Mouse (Mus musculus) lung, postnatal 0 days (tissue): ENCODE results near the gene Cyren. TPM values are rescaled to one million over a fixed set of nuclear protein-coding genes. Genes with fewer than 3 reads are reported as not detected.
A peak's percentile ranks its signal among the peaks of the same experiment; 100 is the strongest.

Experiments used
- ATAC-seq: fragments of 200-750 bp; cut with Nextera tagmentation; 2 replicates; pipeline ENCODE4 v1.8.0; 2017; ENCODE audit warnings: moderate library complexity
- DNase-seq: peaks from one replicate; pipeline ENCODE4 v3.0.0-alpha.2; 2016; ENCODE audit warnings: low spot score
- H3K27ac ChIP-seq: fragments of 300-500 bp; sonication (generic); 2 replicates; pipeline ENCODE4 v1.5.1; 2014; ENCODE audit warnings: antibody characterized with exemption, mild to moderate bottlenecking, low read length, mixed read lengths
- H3K27me3 ChIP-seq: fragments of 300-500 bp; sonication (generic); replicated peaks from 2 replicates; pipeline ENCODE4 v1.6.1; 2014; ENCODE audit warnings: low read length, mixed read lengths; ENCODE audit not compliant: insufficient read depth
- H3K36me3 ChIP-seq: fragments of 300-500 bp; sonication (generic); 2 replicates; pipeline ENCODE4 v1.6.1; 2014; ENCODE audit warnings: low read length, mixed read lengths; ENCODE audit not compliant: insufficient read depth
- H3K4me1 ChIP-seq: fragments of 300-500 bp; sonication (generic); 2 replicates; pipeline ENCODE4 v1.6.1; 2014; ENCODE audit warnings: antibody characterized with exemption, low read depth, low read length, mixed read lengths; ENCODE audit not compliant: insufficient read depth
- H3K4me2 ChIP-seq: fragments of 300-500 bp; sonication (generic); replicated peaks from 2 replicates; pipeline ENCODE4 v1.6.1; 2014; ENCODE audit warnings: low read depth, mild to moderate bottlenecking, low read length, moderate library complexity, mixed read lengths
- H3K4me3 ChIP-seq: fragments of 300-500 bp; sonication (generic); 2 replicates; pipeline ENCODE4 v1.5.1; 2014; ENCODE audit warnings: low read depth, low read length
- H3K9ac ChIP-seq: fragments of 300-500 bp; sonication (generic); replicated peaks from 2 replicates; pipeline ENCODE4 v1.6.1; 2014; ENCODE audit warnings: low read depth, mild to moderate bottlenecking
- H3K9me3 ChIP-seq: fragments of 300-500 bp; sonication (generic); 2 replicates; pipeline ENCODE4 v1.6.1; 2016; ENCODE audit warnings: low read length, mixed read lengths
- CTCF ChIP-seq: IDR thresholded peaks from 2 replicates; pipeline ENCODE4 v1.5.1; 2016; ENCODE audit warnings: antibody characterized with exemption, mild to moderate bottlenecking
- EP300 ChIP-seq: IDR thresholded peaks from 2 replicates; pipeline ENCODE4 v1.6.1; 2016; ENCODE audit warnings: antibody characterized with exemption, mild to moderate bottlenecking, control low read depth
- WGBS: fragments of 180-500 bp; shearing (Covaris S2); extraction: QIAGEN DNeasy Blood & Tissue Kit; methylation state at CpG from one replicate; pipeline ENCODE4 v1.1.7; 2014; 5-methylcytosine and 5-hydroxymethylcytosine counted together
- polyA plus RNA-seq: library from polyadenylated mRNA; unstranded; fragments of >200 nt; fragmentation: Nextera tagmentation; extraction: Ambion mirVana; gene quantifications from 2 replicates; pipeline ENCODE4 v1.2.1, GENCODE M21; 2015

The Cyren gene
- 12.6 and 13.8 TPM in 2 replicates for polyA plus RNA-seq

DNA sequence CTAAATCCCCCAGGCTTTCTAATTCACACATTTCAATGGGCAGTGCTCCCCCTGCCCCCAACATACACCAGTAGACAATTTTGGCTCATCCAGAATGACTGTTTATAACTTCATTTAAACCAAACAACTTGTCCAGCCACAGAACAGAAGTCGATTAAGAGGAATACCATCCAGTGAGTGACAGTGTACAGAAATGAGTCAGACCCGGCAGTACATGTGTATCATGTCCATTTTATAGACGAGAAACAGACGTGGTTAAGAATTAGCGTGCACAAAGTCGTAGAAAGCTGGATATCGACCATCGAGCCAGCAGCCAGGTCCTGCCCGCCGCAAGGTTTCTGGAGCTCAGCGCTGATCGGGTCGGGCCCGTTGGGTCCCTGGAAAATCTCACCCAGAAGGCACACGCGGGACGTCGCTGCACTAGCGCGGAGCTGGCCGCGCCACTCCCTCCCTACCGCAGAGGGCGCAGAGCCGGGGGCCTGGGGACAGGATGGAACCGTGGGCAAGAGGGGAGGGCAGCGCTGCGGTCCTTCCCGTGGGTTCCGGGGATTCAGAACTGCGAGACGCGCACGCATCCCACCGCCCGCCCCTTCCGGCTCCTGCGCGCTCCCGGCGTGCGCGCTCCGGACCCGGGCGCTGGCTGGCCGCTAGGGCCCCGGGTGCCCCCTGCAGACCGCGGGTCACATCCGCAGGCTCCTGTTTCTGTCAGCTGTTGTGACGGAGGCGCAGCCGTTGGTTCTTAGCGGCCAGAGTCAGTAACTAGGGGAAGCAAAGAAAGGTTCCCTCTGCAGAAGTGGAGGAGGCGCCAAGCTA, at the start of gene Cyren:
Gene Cyren (minus strand): TSS at position 552 of the 813 bp plus-strand sequence.
- peaks cover 12% of the 10 kb centered on the region; the same call in 1 of the 2 replicates for H3K4me1 ChIP-seq
- DNase-seq (peak; percentile 97), ATAC-seq (peak; percentile 94)
- 2% methylated on average over 40 of the region's 56 CpGs for WGBS
- no peaks in the 10 kb centered on the region for H3K9me3 ChIP-seq
- H3K4me3 ChIP-seq: peak within 1 kb of the TSS; percentile 62
- H3K9ac ChIP-seq: peak within 1 kb of the TSS; percentile 73
- peak within 1 kb of the TSS; percentile 68 for H3K4me2 ChIP-seq
- no peaks in the 10 kb centered on the region for H3K27me3 ChIP-seq
- H3K36me3 ChIP-seq: peaks cover 3% of the 10 kb centered on the region; the same call in 1 of the 2 replicates
- no peak for TF ChIP-seq EP300
- TF ChIP-seq CTCF: peak; percentile 75
- peak within 1 kb of the TSS; percentile 95 for H3K27ac ChIP-seq

DNA sequence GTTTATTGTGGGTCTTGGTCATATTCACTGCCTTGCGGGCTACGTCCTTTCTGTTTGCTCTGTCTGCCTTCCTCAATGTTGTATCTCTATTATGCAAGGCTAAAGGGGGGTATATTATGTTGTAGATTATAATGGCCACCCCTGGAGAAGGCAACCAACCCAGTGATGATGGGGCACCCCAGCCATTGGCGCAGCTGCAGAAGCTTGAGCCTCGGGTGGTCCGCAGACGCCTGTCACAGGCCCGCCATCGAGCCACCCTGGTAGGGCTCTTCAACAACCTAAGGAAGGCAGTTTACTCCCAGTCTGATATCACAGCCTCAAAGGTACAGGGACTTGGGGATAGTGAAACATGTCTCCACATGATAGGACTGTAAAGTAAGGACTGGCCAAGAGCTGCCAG, 49.7 kb upstream of the Cyren start:
- WGBS: 91% methylated on average over 8 of the region's 8 CpGs

DNA sequence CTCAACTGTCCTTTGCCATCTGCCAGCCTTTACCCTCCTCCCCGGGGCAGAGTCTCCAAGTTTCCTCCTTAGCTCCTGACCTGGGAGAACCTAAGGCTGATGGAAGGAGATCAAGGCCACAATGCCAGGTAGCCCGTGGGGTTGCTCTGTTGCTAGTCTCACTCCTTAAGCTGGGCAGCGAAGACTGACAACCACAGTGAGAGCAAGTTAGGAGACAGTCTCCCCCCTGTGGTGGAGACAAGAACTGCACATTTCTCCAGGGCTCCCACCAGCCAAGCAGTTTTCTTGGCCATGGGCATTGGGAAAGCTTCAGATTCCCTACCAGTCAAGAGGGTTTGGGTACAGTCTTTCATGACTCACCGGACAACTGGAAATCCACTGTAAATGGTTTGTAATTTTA, 49.3 kb upstream of the Cyren start:
- Histone ChIP-seq H3K4me3 (no peak overlapping the region), H3K9me3 (no peaks in the 10 kb centered on the region), H3K27me3 (no peaks in the 10 kb centered on the region), H3K4me1 (no peaks in the 10 kb centered on the region), H3K36me3 (no peaks in the 10 kb centered on the region), H3K27ac (no peak overlapping the region), H3K9ac (no peak overlapping the region), H3K4me2 (no peak overlapping the region)
- DNase-seq: peak; percentile 79
- TF ChIP-seq CTCF: peak; percentile 91
- TF ChIP-seq EP300: no peak
- ATAC-seq: peak; percentile 67
- WGBS: 34% methylated on average over 4 of the region's 4 CpGs

More for the DNA sequence above, 49.7 kb upstream of the Cyren start:
- H3K9ac ChIP-seq: no peak overlapping the region
- no peaks in the 10 kb centered on the region for H3K27me3 ChIP-seq
- H3K27ac ChIP-seq: no peak overlapping the region
- no peak for ATAC-seq
- DNase-seq: no peak
- H3K9me3 ChIP-seq: no peaks in the 10 kb centered on the region
- no peak overlapping the region for H3K4me2 ChIP-seq
- H3K4me3 ChIP-seq: no peak overlapping the region
- no peaks in the 10 kb centered on the region for H3K4me1 ChIP-seq
- H3K36me3 ChIP-seq: no peaks in the 10 kb centered on the region
- TF ChIP-seq EP300 (no peak), CTCF (no peak)

DNA sequence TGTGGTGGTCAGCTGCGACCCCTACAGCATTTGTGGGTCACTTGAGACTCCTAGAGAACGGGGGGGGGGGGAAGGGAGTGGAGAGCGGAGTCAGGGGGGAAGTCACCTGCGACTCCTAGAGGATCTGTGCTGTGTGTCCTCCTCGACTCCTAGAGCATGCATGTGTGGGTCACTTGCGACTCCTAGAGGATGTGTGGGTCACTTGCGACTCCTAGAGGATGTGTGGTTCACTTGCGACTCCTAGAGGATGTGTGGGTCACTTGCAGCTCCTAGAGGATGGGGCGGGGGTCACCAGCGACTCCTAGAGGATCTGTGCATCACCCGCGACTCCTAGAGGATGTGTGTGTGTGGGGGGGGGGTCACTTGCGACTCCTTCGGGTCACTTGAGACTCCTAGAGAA, 44.1 kb upstream of the Cyren start:
- TF ChIP-seq CTCF: peak; percentile 96
- TF ChIP-seq EP300: no peak
- H3K9ac ChIP-seq: no peak overlapping the region
- H3K36me3 ChIP-seq: no peaks in the 10 kb centered on the region
- H3K4me3 ChIP-seq: no peak overlapping the region
- H3K4me2 ChIP-seq: no peak overlapping the region
- DNase-seq (peak; percentile 82), ATAC-seq (peak; percentile 84)
- H3K9me3 ChIP-seq: no peaks in the 10 kb centered on the region
- no peaks in the 10 kb centered on the region for H3K4me1 ChIP-seq
- whole genome bisulfite sequencing: 49% methylated on average over 9 of the region's 14 CpGs
- no peak overlapping the region for H3K27ac ChIP-seq
- H3K27me3 ChIP-seq: no peaks in the 10 kb centered on the region

DNA sequence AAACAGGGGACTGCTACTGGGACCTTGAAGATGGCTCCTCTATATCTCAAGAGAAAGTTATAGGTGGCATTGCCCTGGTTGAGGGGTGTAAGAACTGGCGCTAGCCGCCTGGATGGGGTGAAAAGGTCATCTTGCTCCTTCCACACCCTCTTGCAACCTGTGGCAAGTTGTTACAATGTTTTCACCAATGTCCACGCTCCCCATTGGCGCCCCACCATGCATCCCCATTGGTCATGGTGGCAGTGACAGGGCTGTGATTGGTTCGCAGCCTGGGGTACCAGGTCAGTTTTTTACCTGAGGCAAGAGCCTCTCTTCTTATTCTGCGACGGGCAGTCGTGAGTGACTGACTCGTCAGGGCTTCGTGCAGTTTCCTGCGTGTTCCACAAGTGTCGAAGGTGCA, 42.8 kb upstream of the Cyren start:
- DNase-seq: no peak
- no peaks in the 10 kb centered on the region for H3K4me1 ChIP-seq
- no peak overlapping the region for H3K4me2 ChIP-seq
- H3K36me3 ChIP-seq: no peaks in the 10 kb centered on the region
- H3K27ac ChIP-seq: no peak overlapping the region
- H3K9me3 ChIP-seq: no peaks in the 10 kb centered on the region
- ATAC-seq: no peak
- no peaks in the 10 kb centered on the region for H3K27me3 ChIP-seq
- H3K4me3 ChIP-seq: no peak overlapping the region
- no peak for TF ChIP-seq EP300
- H3K9ac ChIP-seq: no peak overlapping the region
- WGBS: 87% methylated on average over 12 of the region's 12 CpGs

DNA sequence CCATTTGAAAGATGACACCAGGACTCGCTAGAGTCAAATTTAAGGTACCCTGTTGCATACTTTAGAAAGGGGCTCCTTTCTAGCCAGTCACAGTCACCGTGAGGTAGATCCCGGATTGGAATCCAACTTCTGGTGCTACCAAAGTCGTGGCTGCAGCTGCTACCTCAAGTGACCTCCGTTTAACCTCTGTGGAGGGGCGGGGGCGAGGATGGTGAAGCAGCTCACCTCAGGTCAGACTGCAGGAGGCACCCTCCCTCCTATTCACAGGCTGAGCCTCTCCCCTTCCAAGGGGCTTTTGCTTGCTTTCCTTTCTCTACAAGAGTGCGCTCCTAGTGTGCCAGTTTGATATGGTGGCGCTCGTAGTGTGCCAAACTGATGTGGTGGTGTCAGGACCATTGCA, 42.1 kb upstream of the Cyren start, which contains the start of gene Stra8:
Gene Stra8 (plus strand): TSS at position 208 of the 400 bp plus-strand sequence.
- ATAC-seq (no peak), DNase-seq (no peak)
- TF ChIP-seq EP300 (no peak), CTCF (no peak)
- no peaks in the 10 kb centered on the region for H3K27me3 ChIP-seq
- H3K4me3 ChIP-seq: no peak within 1 kb of the TSS
- no peaks in the 10 kb centered on the region for H3K4me1 ChIP-seq
- H3K27ac ChIP-seq: no peak within 1 kb of the TSS
- H3K36me3 ChIP-seq: no peaks in the 10 kb centered on the region
- 51% methylated on average over 10 of the region's 10 CpGs for WGBS
- no peaks in the 10 kb centered on the region for H3K9me3 ChIP-seq
- no peak within 1 kb of the TSS for H3K9ac ChIP-seq
- H3K4me2 ChIP-seq: no peak within 1 kb of the TSS
